Mouse (Mus musculus) heart, embryonic 16.5 days (tissue): ENCODE measurements around the gene Sfmbt1. TPM values are rescaled to one million over a fixed set of nuclear protein-coding genes. Genes with fewer than 3 reads are reported as not detected.

ENCODE experiments used
- ATAC-seq: fragments of 200-750 bp; cut with Nextera tagmentation; replicated peaks from 2 replicates; pipeline ENCODE4 v1.8.0; 2017; ENCODE audit warnings: moderate number of reproducible peaks; ENCODE audit not compliant: insufficient read depth, low FRiP score; ENCODE audit errors: extremely low read depth
- H3K27ac ChIP-seq: fragments of 300-500 bp; sonication (generic); 2 replicates; pipeline ENCODE4 v1.5.1; 2014; ENCODE audit warnings: mild to moderate bottlenecking, low read length, control low read depth, moderate library complexity
- H3K27me3 ChIP-seq: fragments of 300-500 bp; sonication (generic); 2 replicates; pipeline ENCODE4 v1.6.1; 2014; ENCODE audit warnings: low read length, mixed read lengths; ENCODE audit not compliant: control insufficient read depth, insufficient read depth
- H3K36me3 ChIP-seq: fragments of 300-500 bp; sonication (generic); 2 replicates; pipeline ENCODE4 v1.6.1; 2014; ENCODE audit not compliant: control insufficient read depth, insufficient read depth
- H3K4me1 ChIP-seq: fragments of 300-500 bp; sonication (generic); 2 replicates; pipeline ENCODE4 v1.6.1; 2014; ENCODE audit warnings: low read length, mixed read lengths; ENCODE audit not compliant: control insufficient read depth, insufficient read depth
- H3K4me2 ChIP-seq: fragments of 300-500 bp; sonication (generic); 2 replicates; pipeline ENCODE4 v1.6.1; 2014; ENCODE audit warnings: low read depth, mild to moderate bottlenecking, control low read depth, low read length
- H3K4me3 ChIP-seq: fragments of 300-500 bp; sonication (generic); 2 replicates; pipeline ENCODE4 v1.5.1; 2014; ENCODE audit warnings: mild to moderate bottlenecking, control low read depth, low read length
- H3K9ac ChIP-seq: fragments of 300-500 bp; sonication (generic); 2 replicates; pipeline ENCODE4 v1.6.1; 2014; ENCODE audit warnings: low read length, control low read depth
- H3K9me3 ChIP-seq: fragments of 300-500 bp; sonication (generic); replicated peaks from 2 replicates; pipeline ENCODE4 v1.6.1; 2016; ENCODE audit warnings: low read length; ENCODE audit not compliant: control insufficient read depth
- WGBS: fragments of 180-500 bp; shearing (Covaris S2); extraction: QIAGEN DNeasy Blood & Tissue Kit; methylation state at CpG from one replicate; pipeline ENCODE4 v1.1.7; 2014; 5-methylcytosine and 5-hydroxymethylcytosine counted together
- polyA plus RNA-seq: library from polyadenylated mRNA; unstranded; fragments of >200 nt; fragmentation: Nextera tagmentation; extraction: Ambion mirVana; gene quantifications from 2 replicates; pipeline ENCODE4 v1.2.1, GENCODE M21; 2015

Gene Sfmbt1
- polyA plus RNA-seq, 1 experiment from 2014 or later: 9.2 TPM

DNA sequence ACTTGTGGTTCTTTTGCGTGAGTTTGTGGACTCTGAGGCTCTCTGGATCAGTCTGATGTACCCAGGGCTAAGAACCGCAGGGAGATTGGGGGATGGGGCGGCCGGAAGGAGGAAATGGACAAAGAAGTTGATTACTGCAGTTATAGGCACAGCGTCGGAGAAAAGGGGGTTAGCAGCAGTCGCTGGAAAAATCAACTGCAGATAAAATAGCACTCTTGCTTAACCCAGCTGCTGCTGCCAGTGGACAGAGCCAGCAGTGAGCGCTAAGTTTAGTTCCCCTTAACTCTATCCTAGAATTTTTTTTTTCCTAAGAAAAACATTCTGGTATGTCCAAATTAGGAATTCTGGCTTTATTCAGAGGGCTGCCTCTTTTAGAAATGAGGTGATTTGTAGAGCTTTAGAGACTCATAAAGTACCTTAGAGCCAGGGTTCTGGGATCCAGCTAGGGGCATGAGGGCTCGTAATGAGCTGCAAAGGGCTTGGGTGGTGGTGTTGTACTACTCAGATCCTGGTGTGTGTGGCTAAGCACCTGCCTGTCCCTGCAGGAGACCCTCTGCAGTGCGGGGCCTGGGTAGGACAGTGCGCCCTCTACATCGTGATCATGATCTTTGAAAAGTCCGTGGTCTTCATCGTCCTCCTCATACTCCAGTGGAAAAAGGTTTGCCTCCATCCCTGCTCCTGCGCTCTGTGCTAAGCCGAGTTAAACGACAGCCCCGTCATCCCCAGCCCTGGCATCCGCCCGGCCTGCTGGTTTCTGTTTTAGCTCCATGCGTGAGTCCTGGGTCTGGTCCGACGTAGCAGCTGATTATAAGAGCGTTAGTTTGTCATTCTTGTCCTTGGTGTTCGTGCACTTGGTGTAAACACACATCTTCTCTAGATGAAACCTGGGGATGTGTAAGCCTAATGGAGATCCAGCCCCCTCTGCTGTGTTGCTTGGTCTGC lies 155.8 kb downstream of the Sfmbt1 start:
- H3K4me2 ChIP-seq: peak overlapping the region; percentile 4; the same call in 1 of the 2 replicates
- H3K4me1 ChIP-seq: peaks cover 15% of the 10 kb centered on the region

More for the DNA sequence above, 155.8 kb downstream of the Sfmbt1 start:
- H3K27ac ChIP-seq: peak overlapping the region; percentile 80
- H3K4me3 ChIP-seq: no peak overlapping the region
- WGBS: 58% methylated on average over 25 of the region's 25 CpGs
- no peaks in the 10 kb centered on the region for H3K9me3 ChIP-seq
- peaks cover 3% of the 10 kb centered on the region; the same call in 1 of the 2 replicates for H3K36me3 ChIP-seq
- ATAC-seq: no peak; the same call in 1 of the 2 replicates
- peak overlapping the region; percentile 15 for H3K9ac ChIP-seq
- H3K27me3 ChIP-seq: no peaks in the 10 kb centered on the region

Other genes with a start within 250 kb of the Sfmbt1 start
- gene Dcp1a, start 235.3 kb upstream of the Sfmbt1 start, polyA plus RNA-seq: 16.8 and 20.1 TPM in 2 replicates
- gene Cacna1d, start 223.4 kb upstream of the Sfmbt1 start, polyA plus RNA-seq: 4.9 and 5.5 TPM in 2 replicates
- gene Tkt, start 166.5 kb upstream of the Sfmbt1 start, polyA plus RNA-seq: 93.9 and 96.3 TPM in 2 replicates
- gene Prkcd, start 88.6 kb upstream of the Sfmbt1 start, polyA plus RNA-seq: 40.7 and 42.7 TPM in 2 replicates
- 11.0 and 11.3 TPM in 2 replicates for gene Rft1, start 60.5 kb upstream of the Sfmbt1 start, polyA plus RNA-seq
- gene Tmem110, start 110.7 kb downstream of the Sfmbt1 start, polyA plus RNA-seq: 13.2 and 15.0 TPM in 2 replicates
- 4.6 and 5.6 TPM in 2 replicates for gene Mustn1, start 164.4 kb downstream of the Sfmbt1 start, polyA plus RNA-seq
- gene Itih4, start 171.6 kb downstream of the Sfmbt1 start, polyA plus RNA-seq: 0.38 and 0.41 TPM in 2 replicates
- gene Itih3, start 208.9 kb downstream of the Sfmbt1 start, polyA plus RNA-seq: 1.1 and 1.5 TPM in 2 replicates
- gene Itih1, start 228.4 kb downstream of the Sfmbt1 start, polyA plus RNA-seq: 0.05 and 0.10 TPM in 2 replicates
- 5.6 and 7.2 TPM in 2 replicates for gene Nek4, start 236.5 kb downstream of the Sfmbt1 start, polyA plus RNA-seq